Mouse (Mus musculus): ENCODE measurements around the gene Ugt1a9. TPM values are rescaled to one million over a fixed set of nuclear protein-coding genes. Genes with fewer than 3 reads are reported as not detected.

The Ugt1a9 gene
- polyA plus RNA-seq, 1 experiment: not detected

GRCm38 (mm10) chr1:88248658-88249057, 178.1 kb downstream of the Ugt1a9 start:
- H3K4me3 ChIP-seq (replicated peaks): no peak overlapping the region
- no peak for TF ChIP-seq TAL1 (IDR thresholded peaks at IDR 0.05; ENCODE audit: low read length)
- TF ChIP-seq GATA1 (IDR thresholded peaks at IDR 0.05; ENCODE audit: low read length): no peak
- no peaks in the 10 kb centered on the region for H3K4me1 ChIP-seq (ENCODE audit: control insufficient read depth)
- H3K27me3 ChIP-seq (ENCODE audit: control insufficient read depth): peaks cover 2% of the 10 kb centered on the region; the same call in 1 of the 2 replicates
- no peaks in the 10 kb centered on the region for H3K36me3 ChIP-seq (ENCODE audit: control insufficient read depth)
- peaks cover 71% of the 10 kb centered on the region for H3K9me3 ChIP-seq (ENCODE audit: control insufficient read depth, low read length)

GRCm38 (mm10) chr1:88249596-88249995, 179.0 kb downstream of the Ugt1a9 start:
- Histone ChIP-seq H3K27me3 (ENCODE audit: control insufficient read depth) (peaks cover 2% of the 10 kb centered on the region; the same call in 1 of the 2 replicates), H3K36me3 (ENCODE audit: control insufficient read depth) (no peaks in the 10 kb centered on the region), H3K4me3 (replicated peaks) (no peak overlapping the region), H3K9me3 (ENCODE audit: control insufficient read depth, low read length) (peaks cover 65% of the 10 kb centered on the region), H3K4me1 (ENCODE audit: control insufficient read depth) (no peaks in the 10 kb centered on the region)
- TF ChIP-seq TAL1 (IDR thresholded peaks at IDR 0.05; ENCODE audit: low read length) (no peak), GATA1 (IDR thresholded peaks at IDR 0.05; ENCODE audit: low read length) (no peak)

- TF ChIP-seq GATA1 (IDR thresholded peaks at IDR 0.05; ENCODE audit: low read length): no peak
- TF ChIP-seq TAL1 (IDR thresholded peaks at IDR 0.05; ENCODE audit: low read length): no peak
- Histone ChIP-seq H3K4me3 (replicated peaks) (no peak overlapping the region), H3K27me3 (ENCODE audit: control insufficient read depth) (peaks cover 2% of the 10 kb centered on the region; the same call in 1 of the 2 replicates), H3K4me1 (ENCODE audit: control insufficient read depth) (no peaks in the 10 kb centered on the region), H3K36me3 (ENCODE audit: control insufficient read depth) (no peaks in the 10 kb centered on the region), H3K9me3 (ENCODE audit: control insufficient read depth, low read length) (peaks cover 66% of the 10 kb centered on the region)
Measured at GRCm38 (mm10) chr1:88250023-88250422, 179.4 kb downstream of the Ugt1a9 start.

GRCm38 (mm10) chr1:88253106-88253505, 182.5 kb downstream of the Ugt1a9 start:
- H3K9me3 ChIP-seq (ENCODE audit: control insufficient read depth, low read length): peaks cover 60% of the 10 kb centered on the region
- 0 out of 2 replicates have a peak, but pooled peaks cover 2% of the 10 kb centered on the region for H3K27me3 ChIP-seq (ENCODE audit: control insufficient read depth)
- H3K4me3 ChIP-seq (replicated peaks): no peak overlapping the region
- H3K36me3 ChIP-seq (ENCODE audit: control insufficient read depth): no peaks in the 10 kb centered on the region
- no peak for TF ChIP-seq TAL1 (IDR thresholded peaks at IDR 0.05; ENCODE audit: low read length)
- TF ChIP-seq GATA1 (IDR thresholded peaks at IDR 0.05; ENCODE audit: low read length): no peak
- no peaks in the 10 kb centered on the region for H3K4me1 ChIP-seq (ENCODE audit: control insufficient read depth)

- H3K36me3 ChIP-seq (ENCODE audit: control insufficient read depth): no peaks in the 10 kb centered on the region
- H3K4me1 ChIP-seq (ENCODE audit: control insufficient read depth): no peaks in the 10 kb centered on the region
- peaks cover 55% of the 10 kb centered on the region for H3K9me3 ChIP-seq (ENCODE audit: control insufficient read depth, low read length)
- TF ChIP-seq GATA1 (IDR thresholded peaks at IDR 0.05; ENCODE audit: low read length) (no peak), TAL1 (IDR thresholded peaks at IDR 0.05; ENCODE audit: low read length) (no peak)
- 0 out of 2 replicates have a peak, but pooled peaks cover 2% of the 10 kb centered on the region for H3K27me3 ChIP-seq (ENCODE audit: control insufficient read depth)
- no peak overlapping the region for H3K4me3 ChIP-seq (replicated peaks)
Measured at GRCm38 (mm10) chr1:88253540-88253939, 182.9 kb downstream of the Ugt1a9 start.

- Histone ChIP-seq H3K9me3 (ENCODE audit: control insufficient read depth, low read length) (peaks cover 42% of the 10 kb centered on the region), H3K4me1 (ENCODE audit: control insufficient read depth) (peaks cover 7% of the 10 kb centered on the region), H3K27me3 (ENCODE audit: control insufficient read depth) (0 out of 2 replicates have a peak, but pooled peaks cover 2% of the 10 kb centered on the region), H3K36me3 (ENCODE audit: control insufficient read depth) (peaks cover 8% of the 10 kb centered on the region), H3K4me3 (replicated peaks) (no peak overlapping the region)
- TF ChIP-seq GATA1 (IDR thresholded peaks at IDR 0.05; ENCODE audit: low read length) (no peak), TAL1 (IDR thresholded peaks at IDR 0.05; ENCODE audit: low read length) (no peak)
Measured at GRCm38 (mm10) chr1:88254793-88255465, 184.3 kb downstream of the Ugt1a9 start.

GRCm38 (mm10) chr1:88255466-88255857, 184.9 kb downstream of the Ugt1a9 start:
- H3K9me3 ChIP-seq (ENCODE audit: control insufficient read depth, low read length): peaks cover 37% of the 10 kb centered on the region
- H3K36me3 ChIP-seq (ENCODE audit: control insufficient read depth): peaks cover 14% of the 10 kb centered on the region
- TF ChIP-seq TAL1 (IDR thresholded peaks at IDR 0.05; ENCODE audit: low read length): no peak
- TF ChIP-seq GATA1 (IDR thresholded peaks at IDR 0.05; ENCODE audit: low read length): no peak
- H3K4me3 ChIP-seq (replicated peaks): no peak overlapping the region
- peaks cover 9% of the 10 kb centered on the region for H3K4me1 ChIP-seq (ENCODE audit: control insufficient read depth)
- H3K27me3 ChIP-seq (ENCODE audit: control insufficient read depth): 0 out of 2 replicates have a peak, but pooled peaks cover 2% of the 10 kb centered on the region

GRCm38 (mm10) chr1:88255989-88256754, 185.6 kb downstream of the Ugt1a9 start:
- Histone ChIP-seq H3K9me3 (ENCODE audit: control insufficient read depth, low read length) (peaks cover 34% of the 10 kb centered on the region), H3K27me3 (ENCODE audit: control insufficient read depth) (0 out of 2 replicates have a peak, but pooled peaks cover 2% of the 10 kb centered on the region), H3K4me1 (ENCODE audit: control insufficient read depth) (peaks cover 13% of the 10 kb centered on the region), H3K4me3 (replicated peaks) (no peak overlapping the region), H3K36me3 (ENCODE audit: control insufficient read depth) (peaks cover 21% of the 10 kb centered on the region)
- TF ChIP-seq TAL1 (IDR thresholded peaks at IDR 0.05; ENCODE audit: low read length) (no peak), GATA1 (IDR thresholded peaks at IDR 0.05; ENCODE audit: low read length) (no peak; the same call in 1 of the 2 replicates)

All from erythroblast, embryonic 14.5 days (primary cell).